Comparison of ENCODE assay signal across 11 mouse cellular contexts in the genomic region with DNA sequence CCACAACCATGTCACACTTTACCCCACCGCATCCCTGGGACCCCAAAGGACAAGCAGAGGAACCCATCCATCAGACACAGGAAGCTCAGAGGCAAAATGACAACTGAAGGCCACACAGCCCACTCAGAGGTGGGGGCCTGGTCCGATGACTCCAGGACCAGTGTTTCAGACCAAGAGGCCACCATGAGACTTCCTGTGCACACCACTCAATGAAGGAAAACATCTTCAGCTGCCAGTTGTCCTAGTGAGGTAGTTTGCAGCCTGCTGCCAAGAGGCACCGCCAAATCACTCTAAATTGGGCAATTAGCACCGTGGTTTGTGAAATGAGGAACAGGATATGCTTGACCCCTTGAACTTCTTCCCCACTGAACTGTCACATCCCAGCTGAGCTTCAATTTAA. TPM values are rescaled to one million over a fixed set of nuclear protein-coding genes. Genes with fewer than 3 reads are reported as not detected.
DNase-seq lines count a peak whose midpoint lies in the region; ATAC-seq lines count a peak whose summit lies in the region.
"Had no signal": no experiment of that assay in that cellular context is flagged by ENCODE, and none has a peak within 500 bp of the region (broad histone marks: within the 10 kb centered on the region; RNA-seq: fewer than 3 reads in every experiment).

No protein-coding gene starts in this region.

- no peaks in the 10 kb centered on the region for H3K9me3 ChIP-seq in neural tube, embryonic 15.5 days (replicated peaks)
- H3K9me3 ChIP-seq: lung, embryonic 15.5 days had no signal

- no peak overlapping the region for H3K9ac ChIP-seq in neural tube, embryonic 15.5 days (replicated peaks)
- H3K9ac ChIP-seq: lung, embryonic 15.5 days had no signal

- ATAC-seq in megakaryocyte progenitor cell, adult 5-6 weeks (replicated peaks; ENCODE audit: poor library complexity) = peak; percentile 81
- no peak for ATAC-seq in neural tube, embryonic 15.5 days (ENCODE audit: low FRiP score)

- H3K27me3 ChIP-seq in neural tube, embryonic 15.5 days (replicated peaks) = no peaks in the 10 kb centered on the region
- H3K27me3 ChIP-seq: lung, embryonic 15.5 days had no signal

- intact Hi-C loops in left cerebral cortex, postnatal 4 days (cut with DNase I) = no loop called here

- H3K36me3 ChIP-seq in neural tube, embryonic 15.5 days = no peaks in the 10 kb centered on the region
- H3K36me3 ChIP-seq: G1E; lung, embryonic 15.5 days had no signal

- peaks cover 9% of the 10 kb centered on the region; the same call in 1 of the 2 replicates for H3K4me1 ChIP-seq in neural tube, embryonic 15.5 days

- no peak overlapping the region for H3K4me2 ChIP-seq in neural tube, embryonic 15.5 days
- H3K4me2 ChIP-seq: lung, embryonic 15.5 days had no signal

- H3K27ac ChIP-seq in neural tube, embryonic 15.5 days (replicated peaks) = no peak overlapping the region
- H3K27ac ChIP-seq: lung, embryonic 15.5 days had no signal

- peak; percentile 56 for DNase-seq in kidney, adult 18-20 months
- no peak for DNase-seq in kidney, postnatal 4 days
- DNase-seq in adrenal gland, postnatal 14 days = peak; percentile 54
- DNase-seq in kidney, postnatal 14 days = peak; percentile 58
- no peak for DNase-seq in left cerebral cortex, postnatal 4 days
- DNase-seq in cerebellum, postnatal 10 days = no peak
- DNase-seq: gastrocnemius, postnatal 25 days had no signal

- no peak overlapping the region for H3K4me3 ChIP-seq in neural tube, embryonic 15.5 days (replicated peaks)
- H3K4me3 ChIP-seq: lung, embryonic 15.5 days had no signal

- WGBS in neural tube, embryonic 15.5 days = 56% methylated on average over 4 of the region's 4 CpGs

RNA-seq across cellular contexts. Expression of a gene that starts 41.7 kb away (rescaled TPM):
- total RNA-seq in adrenal gland, postnatal 14 days (2021) = 34.3 and 55.1 TPM in 2 replicates
- total RNA-seq in megakaryocyte progenitor cell, adult 5-6 weeks (2015) = 8.6 and 11.5 TPM in 2 replicates
- total RNA-seq in megakaryocyte progenitor cell, adult 5-6 weeks (2017) = 7.3 and 8.2 TPM in 2 replicates
- 10 to 100 TPM; 34.1 to 34.7 TPM for total RNA-seq in left cerebral cortex, postnatal 4 days (2021)
- polyA plus RNA-seq in neural tube, embryonic 15.5 days (2015; fragmentation: Nextera tagmentation; extraction: Ambion mirVana) = 17.1 and 19.7 TPM in 2 replicates
- polyA plus RNA-seq: G1E had no signal

Comparison
In these comparisons a context has a peak if more than half of its experiments do, and no peak if none do; other contexts are left out.
1. DNase-seq: peak in kidney, adult 18-20 months (single experiment), adrenal gland, postnatal 14 days (single experiment) and kidney, postnatal 14 days (single experiment); none in kidney, postnatal 4 days (0 of 2), left cerebral cortex, postnatal 4 days (single experiment) and cerebellum, postnatal 10 days (0 of 2).